Mouse (Mus musculus) frontal cortex, postnatal 25 days (tissue): Measurements from ENCODE around the gene Gm49392.
"Not testable (repeated sequence)": the region's sequence is repeated elsewhere in the genome, so short reads cannot be mapped to it uniquely, and the experiment has no call there.

Experiments used
- DNase-seq, 2 experiments: peaks; one replicate each; pipeline ENCODE4 v3.0.0; 2022; ENCODE audit warnings: low spot score in 2 of 2

Gene Gm49392

GRCm38 (mm10) chr13:60896794-60897193 lies at the start of gene Gm49392:
Gene Gm49392, minus strand, starts transcription at chr13:60896894.
- DNase-seq = not testable (repeated sequence)

GRCm38 (mm10) chr13:60941884-60942283 lies 45.2 kb upstream of the Gm49392 start, which contains the start of gene Tpbpa:
Gene Tpbpa, minus strand, starts transcription at chr13:60941984.
- not testable (repeated sequence) for DNase-seq

- no peak for DNase-seq
These were observed 39.8 kb upstream of the Gm49392 start, which contains the start of the genes Gm49391 and Ctla2a for GRCm38 (mm10) chr13:60936500-60936901. Gene Gm49391, minus strand, starts transcription at chr13:60936571. Gene Ctla2a, minus strand, starts transcription at chr13:60936625.

GRCm38 (mm10) chr13:60935490-60935889 lies 38.8 kb upstream of the Gm49392 start, which contains the start of gene Gm49393:
Gene Gm49393, minus strand, starts transcription at chr13:60935590.
- not testable (repeated sequence) for DNase-seq

- not testable (repeated sequence) for DNase-seq
These were observed 8.1 kb upstream of the Gm49392 start, which contains the start of gene Tpbpb for GRCm38 (mm10) chr13:60904780-60905179. Gene Tpbpb, minus strand, starts transcription at chr13:60904880.

- no peak for DNase-seq
These were observed 634 bp upstream of the Gm49392 start, which contains the start of gene Ctla2b for GRCm38 (mm10) chr13:60897328-60897727. Gene Ctla2b, minus strand, starts transcription at chr13:60897447.

- DNase-seq = no peak
These were observed 1.1 kb downstream of the Gm49392 start for GRCm38 (mm10) chr13:60895406-60896160.

- no peak for DNase-seq
These were observed 4.4 kb downstream of the Gm49392 start for GRCm38 (mm10) chr13:60892301-60892700.

- no peak for DNase-seq
These were observed 32.4 kb downstream of the Gm49392 start, which contains the start of gene 4930486L24Rik for GRCm38 (mm10) chr13:60864281-60864680. Gene 4930486L24Rik, minus strand, starts transcription at chr13:60864475.

GRCm38 (mm10) chr13:60848241-60849120 lies 48.2 kb downstream of the Gm49392 start:
- DNase-seq = no peak

GRCm38 (mm10) chr13:60843153-60843552 lies 53.5 kb downstream of the Gm49392 start:
- DNase-seq = no peak

GRCm38 (mm10) chr13:60842703-60843102 lies 54.0 kb downstream of the Gm49392 start:
- no peak for DNase-seq

GRCm38 (mm10) chr13:60839353-60839902 lies 57.3 kb downstream of the Gm49392 start:
- no peak for DNase-seq

- no peak for DNase-seq
These were observed 70.6 kb downstream of the Gm49392 start for GRCm38 (mm10) chr13:60826052-60826451.

- no peak for DNase-seq
These were observed 76.1 kb downstream of the Gm49392 start for GRCm38 (mm10) chr13:60820486-60821175.

- DNase-seq = peak; percentile 3 to 11
These were observed 77.2 kb downstream of the Gm49392 start for GRCm38 (mm10) chr13:60819469-60819868.

GRCm38 (mm10) chr13:60813722-60814121 lies 83.0 kb downstream of the Gm49392 start:
- no peak for DNase-seq

GRCm38 (mm10) chr13:60812768-60813167 lies 83.9 kb downstream of the Gm49392 start:
- no peak for DNase-seq

GRCm38 (mm10) chr13:60809690-60810089 lies 87.0 kb downstream of the Gm49392 start:
- no peak for DNase-seq

GRCm38 (mm10) chr13:60802749-60803148 lies 93.9 kb downstream of the Gm49392 start, which contains the start of gene Ctsll3:
Gene Ctsll3, minus strand, starts transcription at chr13:60802849.
- DNase-seq = no peak
